Mouse (Mus musculus) adrenal gland, adult 18-20 months (tissue): ENCODE measurements around the gene Gm16506. TPM values are rescaled to one million over a fixed set of nuclear protein-coding genes. Genes with fewer than 3 reads are reported as not detected.
"Not testable (repeated sequence)": the region's sequence is repeated elsewhere in the genome, so short reads cannot be mapped to it uniquely, and the experiment has no call there.

Source experiments
- DNase-seq, 2 experiments: peaks; one replicate each; pipeline ENCODE4 v3.0.0; 2021 to 2022; ENCODE audit warnings: low spot score in 2 of 2
- long read RNA-seq, 2 experiments: library from polyadenylated mRNA; stranded (forward); transcript quantifications; one replicate each; pipeline ENCODE4 v2.0.0; 2021
- total RNA-seq, 2 experiments: library from RNA; stranded (reverse); gene quantifications; 1 replicate in 1 of 2; 2 replicates in 1 of 2; pipeline ENCODE4 v1.2.3; 2021

Gm16506 gene
- not detected for total RNA-seq
- long read RNA-seq, experiment 1, result 0 reads
- long read RNA-seq, experiment 2, result 0 reads

DNA sequence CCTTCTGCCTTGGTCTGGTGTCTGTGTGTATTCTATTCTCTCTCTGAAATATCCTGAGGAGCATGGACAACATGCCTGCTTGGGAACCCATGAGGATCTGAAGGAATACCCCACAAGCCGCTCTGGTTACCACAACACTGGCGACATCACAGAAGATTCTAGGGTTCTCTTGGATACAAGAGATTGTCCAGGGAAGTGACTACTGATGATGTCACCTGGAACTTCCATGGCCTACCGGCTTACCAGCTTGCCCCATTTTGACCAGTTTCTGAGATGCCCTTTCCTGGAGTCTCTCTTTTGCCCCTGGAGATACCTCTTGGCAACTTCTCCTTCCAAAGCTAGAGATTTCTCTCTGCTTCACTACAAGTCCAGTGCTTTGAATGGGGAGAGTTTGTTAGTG is at the start of gene Gm16506:
Gm16506 (minus strand) TSS at position 101 of the 400 bp plus-strand sequence.
- DNase-seq, result not testable (repeated sequence)

- DNase-seq, result not testable (repeated sequence)
Observed at GRCm38 (mm10) chr14:43747566-43747965, 20.3 kb upstream of the Gm16506 start, which contains the start of gene Gm6526. Gene Gm6526 (plus strand): TSS chr14:43747866.

DNA sequence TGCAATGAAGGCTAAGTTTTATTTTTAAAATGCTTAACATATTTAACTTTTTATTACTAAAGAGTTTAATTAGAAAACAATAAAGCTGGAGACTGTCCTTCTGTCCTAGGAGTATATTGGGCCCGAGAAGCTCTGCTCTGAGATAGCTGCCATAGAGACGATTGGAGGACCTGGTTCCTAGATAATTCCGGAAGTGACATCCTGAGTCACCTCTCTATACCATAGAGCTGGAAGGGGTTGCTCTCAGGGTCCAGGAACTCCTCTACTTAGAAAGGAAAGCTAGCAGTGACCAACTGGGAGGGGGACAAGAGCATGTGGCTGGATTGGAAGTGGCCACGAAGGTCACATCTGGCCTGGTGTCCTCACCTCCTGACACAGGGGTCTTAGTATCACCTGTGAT is 29.7 kb downstream of the Gm16506 start, which contains the start of gene Gm7324:
Gm7324 (plus strand) TSS at position 208 of the 400 bp plus-strand sequence.
- not testable (repeated sequence) for DNase-seq

DNA sequence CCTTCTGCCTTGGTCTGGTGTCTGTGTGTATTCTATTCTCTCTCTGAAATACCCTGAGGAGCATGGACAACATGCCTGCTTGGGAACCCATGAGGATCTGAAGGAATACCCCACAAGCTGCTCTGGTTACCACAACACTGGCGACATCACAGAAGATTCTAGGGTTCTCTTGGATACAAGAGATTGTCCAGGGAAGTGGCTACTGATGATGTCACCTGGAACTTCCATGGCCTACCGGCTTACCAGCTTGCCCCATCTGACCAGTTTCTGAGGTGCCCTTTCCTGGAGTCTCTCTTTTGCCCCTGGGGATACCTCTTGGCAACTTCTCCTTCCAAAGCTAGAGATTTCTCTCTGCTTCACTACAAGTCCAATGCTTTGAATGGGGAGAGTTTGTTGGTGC is 50.2 kb downstream of the Gm16506 start, which contains the start of gene Gm8165:
Gm8165 (minus strand) TSS at position 101 of the 400 bp plus-strand sequence.
- not testable (repeated sequence) for DNase-seq

Other genes with a start within 250 kb of the Gm16506 start
- gene Gm5799, start 183.9 kb downstream of the Gm16506 start, total RNA-seq, result under 1 TPM in 1 of 2 experiments, not detected in 1; 0.38 TPM
- not detected for gene Gm17654, start 148.3 kb downstream of the Gm16506 start, total RNA-seq
- gene Gm10375, start 119.5 kb downstream of the Gm16506 start, total RNA-seq, result not detected
- not detected for gene Gm8165, start 50.3 kb downstream of the Gm16506 start, total RNA-seq
- gene Gm7324, start 29.7 kb downstream of the Gm16506 start, total RNA-seq, result 1 to 10 TPM; 1.3 to 1.5 TPM
- gene Gm6526, start 20.4 kb upstream of the Gm16506 start, total RNA-seq, result not detected
- gene Gm8180, start 57.3 kb upstream of the Gm16506 start, total RNA-seq, result not detected
- gene Ear1, start 148.0 kb upstream of the Gm16506 start, total RNA-seq, result not detected
- not detected for gene Ear10, start 196.1 kb upstream of the Gm16506 start, total RNA-seq
- gene Gm8113, start 197.9 kb upstream of the Gm16506 start, total RNA-seq, result 1 to 10 TPM in 1 of 2 experiments, under 1 TPM in 1; 0.48 to 2.1 TPM
- gene Ang5, start 229.6 kb upstream of the Gm16506 start, total RNA-seq, result not detected